Mouse (Mus musculus) heart, postnatal 4 days (tissue): ENCODE measurements around the gene Dyrk1b. TPM values are rescaled to one million over a fixed set of nuclear protein-coding genes. Genes with fewer than 3 reads are reported as not detected.
"Not testable (repeated sequence)": the region's sequence is repeated elsewhere in the genome, so short reads cannot be mapped to it uniquely, and the experiment has no call there.

Source experiments
- DNase-seq: peaks from one replicate; pipeline ENCODE4 v3.0.0; 2021
- total RNA-seq, 2 experiments: library from RNA; stranded (reverse); gene quantifications; 2 replicates each; pipeline ENCODE4 v1.2.3; 2021

The Dyrk1b gene
- 10 to 100 TPM; 22.9 to 24.4 TPM for total RNA-seq

DNA sequence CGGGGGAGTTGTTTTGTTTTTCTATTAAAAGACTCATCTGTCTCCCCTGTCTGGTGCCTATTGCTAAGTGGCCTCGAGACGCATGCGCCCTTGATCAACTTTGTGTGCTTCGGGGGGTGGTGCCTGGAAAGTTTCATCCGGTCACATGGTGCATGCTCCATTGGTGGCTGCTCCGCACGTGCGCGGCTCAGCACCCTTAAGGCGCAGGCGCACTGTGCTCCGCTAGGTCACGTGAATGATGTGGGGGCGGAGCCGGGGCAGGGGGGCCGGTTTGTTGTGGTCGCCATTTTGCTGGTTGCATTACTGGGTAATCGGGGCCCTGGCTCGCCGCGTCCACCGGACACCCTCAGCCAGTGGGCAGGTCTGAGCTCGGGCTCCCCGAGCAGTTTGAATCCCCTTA lies at the start of gene Dyrk1b:
Gene Dyrk1b (plus strand): TSS at position 242 of the 400 bp plus-strand sequence.
- DNase-seq, result peak; percentile 99

DNA sequence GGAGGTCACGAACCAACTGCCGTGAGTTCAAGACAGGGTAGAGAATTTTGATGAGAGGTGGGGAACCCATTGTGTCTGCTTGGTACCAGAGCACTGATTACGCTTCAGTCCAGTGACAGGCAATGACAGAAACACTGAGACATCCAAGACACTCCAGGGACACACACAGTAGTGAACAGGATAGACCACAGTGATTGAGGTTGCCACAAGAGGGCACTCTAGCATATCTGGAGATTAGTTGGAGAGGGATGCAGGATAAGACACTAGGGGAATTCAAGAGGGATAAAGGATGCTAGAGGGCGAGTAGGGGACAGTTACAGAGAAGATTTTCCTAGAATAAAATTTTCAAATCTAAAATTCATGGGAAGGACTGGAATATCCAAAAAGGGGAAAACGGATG lies 41.7 kb upstream of the Dyrk1b start:
- peak; percentile 44 for DNase-seq

DNA sequence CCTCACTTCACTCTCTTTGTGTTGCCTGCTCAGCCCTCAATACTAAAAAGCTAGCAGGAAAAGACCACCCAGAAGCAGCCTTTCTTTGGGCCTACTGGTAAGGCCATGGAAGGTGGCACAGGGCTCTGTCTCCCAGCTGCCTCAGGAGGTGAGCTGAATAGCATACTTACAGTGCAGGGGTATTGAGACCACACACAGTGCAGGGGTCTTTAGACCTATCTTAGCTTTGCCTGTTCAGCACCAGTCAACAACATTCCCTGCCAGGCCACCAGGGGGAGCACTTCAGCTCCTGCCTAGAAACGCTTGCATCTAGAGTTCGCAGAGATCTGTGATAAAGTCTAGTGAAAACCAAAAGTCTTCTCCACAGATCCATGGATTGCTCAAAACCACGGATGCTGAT lies 31.0 kb upstream of the Dyrk1b start:
- DNase-seq, result peak; percentile 79

DNA sequence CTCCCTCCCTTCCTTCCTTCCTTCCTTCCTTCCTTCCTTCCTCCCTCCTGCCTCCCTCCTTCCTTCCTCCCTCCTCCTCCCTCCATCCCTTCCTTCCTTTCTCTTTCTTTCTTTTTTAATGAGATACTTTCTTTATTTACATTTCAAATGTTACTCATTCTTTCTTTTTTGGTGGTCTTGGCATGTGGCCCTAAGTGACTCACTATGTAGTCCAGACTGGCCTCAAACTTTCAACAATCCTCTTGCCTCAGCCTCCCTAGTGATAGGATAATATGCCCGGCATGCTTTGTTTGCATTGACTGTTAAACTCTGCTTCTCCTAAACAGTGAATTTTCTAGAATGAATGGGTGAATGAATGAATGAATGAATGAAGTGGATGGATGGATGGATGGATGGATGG lies 29.4 kb upstream of the Dyrk1b start:
- no peak for DNase-seq

DNA sequence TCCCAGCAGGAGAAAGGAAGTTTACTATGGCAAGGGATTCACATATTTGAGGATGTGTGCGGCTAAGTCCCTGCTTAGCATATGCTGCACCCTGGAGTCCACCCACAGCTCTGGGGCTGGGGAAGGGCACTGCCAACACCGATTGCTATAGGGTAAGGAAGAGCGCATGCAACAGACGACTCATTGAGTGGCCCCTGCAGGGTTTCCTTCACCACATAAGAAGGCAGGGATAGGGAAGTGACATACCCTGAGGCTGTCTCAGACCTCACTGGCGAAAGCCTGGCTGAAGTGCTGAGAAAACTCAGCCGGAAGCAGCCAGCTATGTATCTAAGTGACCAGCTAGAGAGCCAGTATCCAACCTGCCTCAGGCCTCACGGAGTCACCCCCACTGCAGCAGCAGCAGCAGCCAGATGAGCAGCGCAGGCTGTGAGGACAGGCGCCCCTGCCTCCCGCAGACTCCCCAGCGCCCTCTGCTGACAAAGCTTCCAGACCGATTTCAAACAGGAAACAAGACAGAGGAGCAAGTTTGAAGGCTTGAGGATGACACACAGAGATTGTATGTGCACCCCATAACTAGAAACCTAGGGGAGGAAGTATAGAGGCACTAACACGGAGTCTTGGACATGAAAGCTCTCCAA lies 27.6 kb upstream of the Dyrk1b start:
- DNase-seq, result peak; percentile 66

DNA sequence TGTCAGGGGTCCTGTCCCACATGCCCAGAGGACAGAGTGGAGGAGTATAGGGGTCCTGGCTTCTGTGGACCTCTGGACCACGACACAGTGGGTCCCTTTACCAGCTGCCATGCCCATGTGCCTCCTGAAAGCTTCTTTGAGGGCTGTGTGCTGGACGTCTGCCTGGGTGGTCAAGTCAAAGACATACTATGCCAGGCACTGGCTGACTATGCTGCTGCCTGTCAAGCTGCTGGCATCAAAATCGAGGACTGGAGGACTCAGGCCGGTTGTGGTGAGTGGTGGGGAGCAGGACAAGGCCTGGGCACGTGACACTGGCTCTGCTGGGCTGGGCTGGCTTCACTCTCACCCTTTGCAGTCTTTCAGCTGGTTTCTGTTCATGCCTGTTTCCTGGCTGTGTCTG lies 25.7 kb upstream of the Dyrk1b start:
- not testable (repeated sequence) for DNase-seq

DNA sequence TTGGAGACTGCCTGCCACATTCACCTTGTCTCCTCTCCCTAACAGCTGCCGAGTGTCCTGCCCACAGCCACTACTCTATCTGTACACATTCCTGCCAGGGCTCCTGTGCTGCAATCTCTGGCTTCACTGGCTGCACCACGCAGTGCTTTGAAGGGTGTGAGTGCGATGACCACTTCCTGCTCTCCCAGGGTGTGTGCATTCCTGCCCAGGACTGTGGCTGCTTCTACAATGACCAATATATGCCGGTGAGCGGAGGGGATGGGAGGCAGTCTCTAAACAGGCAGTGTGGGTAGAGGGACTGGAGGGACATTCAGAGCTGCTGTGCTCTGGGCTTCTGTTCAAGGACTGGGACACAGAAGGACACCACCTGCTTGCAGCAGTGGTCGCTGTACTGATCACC lies 20.0 kb upstream of the Dyrk1b start:
- no peak for DNase-seq

DNA sequence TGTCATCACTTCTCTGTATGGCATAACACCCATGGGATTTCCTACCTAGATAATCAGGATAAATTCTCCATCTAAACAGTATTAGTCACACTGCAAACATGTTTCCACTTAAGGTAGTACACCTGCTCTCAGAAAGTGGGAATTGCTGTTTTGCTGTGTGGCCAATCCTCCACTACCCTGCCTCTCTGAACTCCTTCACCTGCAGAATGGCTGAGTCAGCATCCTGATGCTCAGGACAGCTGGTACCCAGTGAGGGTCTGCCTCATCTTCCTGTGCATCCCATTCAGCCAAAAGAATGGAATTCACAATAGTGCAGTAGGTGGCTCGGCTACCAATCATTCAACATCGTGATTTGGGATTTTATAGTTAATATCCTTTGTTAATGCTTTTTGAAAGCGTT lies 19.4 kb upstream of the Dyrk1b start:
- no peak for DNase-seq

DNA sequence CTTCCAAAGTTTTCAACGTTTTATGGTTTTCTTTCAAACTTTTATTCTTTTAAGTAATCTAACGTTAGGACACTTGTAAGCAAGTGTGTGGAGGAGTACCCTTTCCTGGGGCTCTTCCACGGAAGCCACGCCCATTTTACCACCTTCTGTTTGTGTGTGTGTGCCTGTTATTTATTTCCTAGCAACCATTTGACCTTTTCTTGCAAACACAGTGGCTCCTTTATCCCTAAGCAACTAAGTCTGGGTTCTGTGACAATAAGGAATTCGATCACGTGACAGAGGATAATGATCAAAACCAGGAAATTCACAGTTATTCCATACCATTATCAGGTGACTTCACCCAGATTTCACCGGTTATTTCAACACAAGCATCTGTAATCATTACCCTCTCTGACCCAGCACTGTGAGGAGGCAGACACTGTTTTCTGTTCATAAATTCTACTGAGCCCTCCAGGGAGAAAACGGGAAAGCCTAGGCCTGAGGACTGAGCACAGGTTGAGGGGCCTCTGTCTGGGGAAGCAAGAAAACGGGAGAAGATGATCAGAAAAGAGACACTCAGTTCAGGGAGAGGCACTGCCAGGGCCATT lies 18.0 kb upstream of the Dyrk1b start:
- no peak for DNase-seq

DNA sequence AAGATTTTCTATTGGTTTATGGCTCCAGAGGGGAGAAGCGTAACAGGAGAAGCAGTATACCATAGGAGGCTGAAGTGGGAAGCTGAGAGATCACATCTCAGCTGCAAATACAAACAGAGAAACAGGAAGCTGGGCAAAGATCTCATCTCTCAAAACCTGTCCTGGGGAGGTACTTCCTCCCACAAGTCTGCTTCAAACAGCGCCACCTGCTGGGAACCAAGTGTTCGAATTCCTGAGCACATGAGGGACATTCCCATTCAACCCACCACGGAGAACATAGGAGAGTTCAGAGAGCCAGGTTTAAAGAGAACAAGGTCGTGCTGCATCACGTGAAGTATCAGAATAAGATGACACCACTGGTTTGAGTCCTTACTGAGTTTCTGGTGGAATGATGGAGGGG lies 13.9 kb upstream of the Dyrk1b start:
- DNase-seq, result no peak

DNA sequence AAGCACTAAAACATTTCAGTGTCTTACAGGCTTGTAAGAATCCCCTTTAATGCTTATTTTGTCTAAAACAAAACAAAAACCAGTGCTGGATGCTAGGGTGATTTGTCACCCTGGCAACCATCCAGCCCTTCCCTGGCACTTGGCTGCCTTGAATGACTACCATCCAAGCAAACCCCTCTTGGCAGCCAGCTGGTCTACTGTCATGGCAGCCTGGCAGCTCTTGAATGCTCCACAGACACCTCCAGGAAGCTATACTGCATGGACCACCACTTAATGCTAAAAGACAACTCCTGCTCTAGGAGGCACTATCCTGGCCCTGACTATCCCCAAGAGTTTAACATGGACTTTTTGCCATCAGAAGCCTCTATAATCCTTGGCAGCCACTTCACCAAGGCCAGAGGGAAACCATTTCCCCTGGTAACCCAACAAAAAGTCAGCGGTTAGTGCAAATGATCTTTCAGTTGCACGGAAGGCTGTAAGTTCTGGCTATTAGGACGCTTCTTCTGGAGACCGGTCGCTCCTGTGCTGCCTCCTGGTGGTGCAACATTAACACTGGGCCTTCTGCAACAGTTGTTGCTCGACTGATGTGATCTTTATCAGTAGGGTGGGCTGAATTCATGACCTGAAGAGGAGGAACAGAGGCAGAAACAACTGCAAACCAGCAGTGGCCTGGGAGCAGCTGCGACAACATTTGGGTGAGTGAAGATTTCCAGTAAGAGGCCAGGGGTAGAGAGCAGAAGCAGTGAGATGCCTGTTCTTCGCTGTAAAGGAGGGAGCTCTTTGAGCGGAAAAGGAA lies 10.8 kb upstream of the Dyrk1b start:
- peak; percentile 77 for DNase-seq

DNA sequence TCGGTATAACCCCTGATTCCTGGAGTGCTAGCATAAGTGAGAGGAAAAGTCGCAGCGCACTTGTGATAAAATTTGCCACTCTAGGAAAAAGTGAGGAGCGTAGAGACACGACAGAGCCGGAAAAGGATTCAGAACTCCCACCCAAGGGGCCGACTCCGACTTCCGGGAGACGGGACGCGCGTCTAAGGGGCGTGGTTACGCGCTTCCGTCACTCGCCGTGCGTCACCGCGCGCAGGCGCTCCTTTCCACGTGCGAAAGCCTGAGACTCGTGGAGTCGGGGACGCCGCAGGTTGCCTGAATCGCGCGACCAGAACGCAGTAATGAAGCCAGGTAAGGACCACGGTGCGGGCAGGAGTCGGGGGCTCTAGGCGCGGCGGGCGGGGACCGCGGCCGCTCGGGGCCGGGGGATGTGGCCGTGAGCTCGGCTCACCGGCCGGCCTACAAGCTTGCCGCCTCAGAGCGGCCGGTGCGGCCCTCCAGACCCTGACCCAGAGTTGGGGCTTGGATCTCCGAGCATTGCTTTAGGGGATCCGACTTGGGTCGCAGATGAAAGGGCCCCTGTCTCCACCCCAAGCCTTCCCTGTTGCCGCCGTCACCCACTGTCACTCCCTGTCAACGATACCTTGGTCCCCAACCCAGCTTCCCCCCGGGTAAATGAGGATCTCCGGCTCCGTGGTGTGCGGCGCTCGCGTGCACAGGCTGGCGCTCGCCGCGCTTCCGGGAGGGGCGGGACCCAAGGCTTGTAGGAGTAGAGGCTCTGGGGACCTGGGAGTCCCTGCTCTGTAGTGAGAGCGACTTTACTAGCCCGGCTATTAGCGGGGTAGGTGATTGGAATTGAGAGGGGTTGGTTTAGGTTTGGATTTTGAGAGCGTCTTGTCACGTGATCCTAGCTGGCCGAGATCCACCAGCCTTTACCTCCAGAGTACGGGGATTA lies 9.5 kb upstream of the Dyrk1b start, which contains the start of gene Fbl:
Gene Fbl (plus strand): TSS at position 222 of the 934 bp plus-strand sequence.
- DNase-seq, result peak; percentile 92

DNA sequence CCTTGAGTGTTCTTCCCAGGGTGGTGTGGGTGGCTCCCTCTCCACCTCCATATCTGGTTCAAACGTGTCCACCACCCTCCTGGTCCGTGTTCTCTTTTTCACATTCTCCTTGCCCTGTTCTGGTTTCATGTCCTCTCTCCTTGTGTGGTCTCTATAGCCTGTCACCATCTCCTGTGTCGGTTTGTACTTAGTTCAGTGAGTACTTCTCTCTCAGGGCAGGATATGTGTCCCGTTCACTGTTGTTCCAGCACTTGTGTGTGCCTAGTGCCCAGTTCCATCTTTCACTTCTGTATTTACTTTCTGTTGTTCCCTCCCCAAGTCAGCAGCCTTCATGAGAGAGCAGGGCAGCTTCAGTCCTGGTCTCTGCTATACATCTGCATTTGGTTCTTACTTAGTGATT lies 3.9 kb upstream of the Dyrk1b start:
- DNase-seq, result no peak

DNA sequence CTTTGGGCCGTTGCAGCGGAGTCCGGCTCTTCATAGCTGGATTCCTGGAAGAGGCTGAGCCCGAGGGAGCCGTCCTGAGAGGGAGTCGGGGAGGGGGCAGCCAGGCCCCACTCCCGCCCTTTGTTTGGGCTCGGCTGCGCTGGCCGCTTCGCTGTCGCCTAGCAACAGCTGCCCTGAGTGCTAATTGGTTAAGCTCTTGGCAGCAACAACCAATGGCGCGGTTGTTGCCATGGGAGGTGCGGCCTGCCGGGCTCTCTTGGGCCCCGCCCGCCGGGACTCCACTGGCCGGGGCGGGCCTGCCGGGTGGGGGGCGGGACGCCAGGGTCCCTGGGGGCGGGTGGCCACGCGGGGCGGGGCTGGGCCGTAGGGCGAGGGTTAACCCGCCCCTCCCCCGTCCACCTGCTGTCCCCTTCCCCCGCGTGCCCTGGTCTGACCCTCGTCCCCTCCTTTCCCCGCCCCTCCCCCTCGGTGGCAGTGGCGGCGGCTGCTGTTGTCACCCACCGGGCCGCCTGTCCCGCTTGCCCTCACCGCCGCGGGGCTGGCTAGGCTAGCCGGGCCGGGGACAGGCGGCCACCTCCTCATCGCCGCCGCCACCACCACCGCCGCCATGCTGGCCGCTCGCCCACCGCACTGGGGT lies 590 bp downstream of the Dyrk1b start:
- peak; percentile 95 for DNase-seq

DNA sequence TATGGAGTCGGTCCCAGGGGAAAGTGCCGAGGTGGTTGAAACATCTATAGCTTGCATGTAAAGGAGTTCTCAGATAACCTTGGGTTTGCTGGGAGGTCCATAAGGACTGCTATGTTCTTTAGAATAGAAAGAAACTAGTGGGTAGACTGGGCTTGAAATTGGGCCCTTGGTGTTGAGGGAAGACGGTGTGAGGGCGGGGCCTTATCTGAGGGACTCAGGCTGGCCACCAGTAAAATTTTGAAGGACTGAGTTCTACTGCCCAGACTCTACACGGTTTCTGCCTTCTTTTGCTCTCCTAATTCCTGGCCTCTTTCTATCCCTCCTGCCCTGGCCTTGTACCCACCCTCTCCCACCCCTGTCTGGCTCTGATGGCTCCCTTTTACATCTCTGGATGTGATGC lies 1.6 kb downstream of the Dyrk1b start:
- DNase-seq, result no peak

DNA sequence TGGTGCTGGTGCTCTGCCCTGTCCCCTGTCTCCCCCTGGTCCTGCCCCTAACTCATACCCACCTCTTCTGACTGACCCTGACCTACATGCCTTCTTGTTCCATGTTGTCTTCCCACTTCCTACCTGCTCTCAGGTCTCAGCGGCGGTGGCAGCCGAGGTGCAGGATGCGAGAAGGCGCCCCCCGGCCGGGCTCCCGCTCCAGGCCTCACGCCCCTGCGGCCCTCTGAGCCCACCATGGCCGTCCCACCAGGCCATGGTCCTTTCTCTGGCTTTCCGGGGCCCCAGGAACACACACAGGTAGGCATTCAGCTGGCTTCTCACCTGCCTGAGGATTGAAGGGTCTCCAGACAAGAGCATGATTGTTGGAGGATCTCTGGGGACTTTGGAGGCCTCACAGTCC lies 2.1 kb downstream of the Dyrk1b start:
- no peak for DNase-seq

DNA sequence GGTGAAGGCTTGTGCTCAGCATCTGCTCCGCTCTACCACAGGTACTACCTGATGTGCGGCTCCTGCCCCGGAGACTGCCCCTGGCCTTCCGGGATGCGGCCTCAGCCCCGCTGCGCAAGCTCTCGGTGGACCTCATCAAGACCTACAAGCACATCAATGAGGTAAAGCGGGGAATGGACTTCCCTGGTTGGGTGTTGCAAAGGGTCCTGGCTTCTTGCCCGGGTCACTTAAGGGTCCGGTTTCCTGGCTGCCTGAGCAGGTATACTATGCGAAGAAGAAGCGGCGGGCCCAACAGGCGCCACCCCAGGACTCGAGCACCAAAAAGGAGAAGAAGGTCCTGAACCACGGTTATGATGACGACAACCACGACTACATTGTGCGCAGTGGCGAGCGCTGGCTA lies 3.1 kb downstream of the Dyrk1b start:
- no peak for DNase-seq

DNA sequence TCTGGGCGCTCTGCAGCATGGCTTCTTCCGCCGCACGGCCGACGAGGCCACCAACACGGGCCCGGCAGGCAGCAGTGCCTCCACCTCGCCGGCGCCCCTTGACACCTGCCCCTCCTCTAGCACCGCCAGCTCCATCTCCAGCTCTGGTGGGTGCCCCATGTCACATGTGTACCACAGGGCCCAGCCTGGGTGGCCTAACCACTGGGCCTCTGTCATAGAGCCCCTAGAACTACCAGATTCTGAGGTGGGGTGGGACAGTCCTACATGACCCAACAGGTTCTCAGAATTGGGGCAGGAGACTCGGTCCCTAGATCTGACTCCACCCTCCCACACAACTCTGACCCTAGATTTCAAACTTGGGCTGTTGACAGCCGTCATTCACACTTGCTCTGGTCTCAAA lies 6.6 kb downstream of the Dyrk1b start:
- DNase-seq, result no peak

DNA sequence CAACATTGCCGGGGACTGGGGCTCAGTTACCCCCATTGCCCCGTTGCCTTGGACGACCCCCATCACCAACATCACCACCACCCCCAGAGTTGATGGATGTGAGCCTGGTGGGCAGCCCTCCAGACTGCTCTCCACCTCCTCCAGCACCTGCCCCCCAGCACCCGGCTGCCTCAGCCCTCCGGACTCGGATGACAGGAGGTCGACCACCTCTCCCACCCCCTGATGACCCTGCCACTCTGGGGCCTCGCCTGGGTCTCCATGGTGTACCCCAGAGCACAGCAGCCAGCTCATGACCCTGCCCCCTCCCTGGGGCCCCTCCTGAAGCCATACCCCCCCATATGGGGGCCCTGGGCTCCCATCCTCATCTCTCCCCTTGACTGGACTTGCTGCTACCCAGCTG lies 7.4 kb downstream of the Dyrk1b start:
- DNase-seq, result no peak

DNA sequence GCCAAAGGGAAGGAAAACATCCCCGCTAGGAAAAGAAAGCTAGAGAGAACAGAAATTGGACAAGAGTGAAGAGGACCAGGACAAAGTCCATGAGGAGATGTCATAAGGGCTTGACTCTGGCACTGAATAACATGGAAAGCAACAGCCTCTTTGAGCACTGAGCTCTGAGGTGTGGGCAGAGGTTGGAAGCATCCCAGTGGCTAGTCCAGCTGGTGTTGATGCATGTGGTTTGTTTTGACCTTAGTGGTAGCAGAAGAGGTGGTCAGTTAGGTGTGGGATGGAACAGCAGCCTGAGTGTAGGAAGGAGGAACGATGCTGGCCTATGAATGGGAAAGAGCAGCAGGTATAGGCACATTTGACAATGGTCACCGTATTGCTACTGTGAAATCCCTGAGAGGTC lies 12.2 kb downstream of the Dyrk1b start:
- no peak for DNase-seq

DNA sequence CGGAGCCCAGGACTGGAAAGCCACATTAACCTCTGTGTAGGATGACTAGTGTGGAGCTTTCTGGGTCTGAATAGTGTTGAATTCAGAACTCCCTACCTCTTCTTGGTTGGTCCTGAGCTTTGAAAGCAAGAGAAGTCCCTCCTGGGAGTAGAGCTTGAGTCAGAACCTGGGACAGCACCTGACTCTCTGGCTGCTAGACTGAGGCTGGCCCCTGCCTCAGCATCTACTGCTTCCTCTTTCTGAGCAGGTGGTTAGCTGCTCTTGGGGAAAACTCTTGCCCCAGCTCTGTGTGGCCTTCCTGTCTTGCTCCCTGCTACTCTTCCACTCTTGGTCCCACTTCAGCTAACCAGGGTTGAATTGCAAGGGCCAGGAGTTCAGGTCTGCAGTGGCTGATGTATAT lies 12.6 kb downstream of the Dyrk1b start:
- no peak for DNase-seq

DNA sequence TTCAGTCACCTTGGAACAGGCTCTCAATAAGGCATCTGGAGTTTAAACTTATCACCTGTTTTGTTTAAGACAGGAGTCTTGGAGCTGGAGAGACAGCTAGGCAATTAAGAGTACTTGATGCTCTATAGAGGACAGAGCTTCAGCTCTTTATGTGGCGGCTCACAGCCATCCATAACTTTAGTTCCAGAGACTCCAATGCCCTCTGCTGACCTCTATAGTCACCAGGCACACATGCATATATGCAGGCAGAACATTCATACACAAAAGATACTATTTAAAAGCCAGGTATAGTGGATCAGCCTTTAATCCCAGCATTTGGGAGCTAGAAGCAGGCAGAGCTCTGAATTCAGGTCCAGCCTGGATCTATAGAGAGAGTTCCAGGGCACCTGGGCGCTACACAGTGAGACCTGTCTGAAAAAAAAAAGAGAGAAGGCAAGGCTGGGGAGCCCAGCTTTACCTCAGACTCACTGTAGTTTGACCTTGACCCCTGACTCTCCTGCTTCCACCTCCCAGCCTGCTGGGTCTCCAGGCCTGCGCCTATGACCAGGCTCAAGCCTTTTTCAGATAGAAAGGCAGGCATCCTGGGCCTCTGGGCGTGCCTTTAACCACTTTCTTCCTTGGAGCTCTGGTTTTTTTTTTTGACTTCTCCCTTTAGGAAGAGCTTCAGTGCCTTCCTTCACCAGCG lies 16.3 kb downstream of the Dyrk1b start:
- DNase-seq, result no peak
